Mouse (Mus musculus): ENCODE measurements around the gene Camp. TPM values are rescaled to one million over a fixed set of nuclear protein-coding genes. Genes with fewer than 3 reads are reported as not detected.
"Not testable (repeated sequence)": the region's sequence is repeated elsewhere in the genome, so short reads cannot be mapped to it uniquely, and the experiment has no call there.

Camp gene
- polyA plus RNA-seq, 1 experiment: not detected

DNA sequence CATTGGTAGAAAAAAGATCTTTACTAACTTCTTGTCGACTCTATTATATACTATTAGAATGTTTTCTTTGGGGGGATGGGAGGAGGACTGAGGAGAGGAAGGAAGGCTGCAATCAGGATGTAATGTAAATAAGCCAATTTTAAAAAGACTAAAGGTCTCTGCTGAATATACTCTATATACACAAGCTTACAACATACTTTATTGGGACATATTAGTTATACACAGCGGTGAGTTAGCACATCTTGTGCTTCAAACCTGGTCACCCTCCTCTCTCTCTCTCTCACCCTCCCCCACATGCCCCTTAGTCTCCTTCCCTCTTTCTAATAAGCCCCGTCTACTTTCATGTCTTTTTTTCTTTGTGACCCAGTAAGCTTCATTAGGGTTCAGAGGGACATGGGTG lies 41.5 kb downstream of the Camp start:
- H3K4me3 ChIP-seq (ENCODE audit: insufficient read depth, low read length): no peak overlapping the region
- TF ChIP-seq CTCF (IDR thresholded peaks at IDR 0.05; ENCODE audit: low read depth, low read length) (no peak), POLR2A (IDR thresholded peaks at IDR 0.05; ENCODE audit: borderline replicate concordance, low read depth, low read length) (no peak)
- H3K4me1 ChIP-seq (ENCODE audit: control insufficient read depth, insufficient read depth, low read length): no peaks in the 10 kb centered on the region
- H3K27ac ChIP-seq (ENCODE audit: insufficient read depth, low read depth, low read length): no peak overlapping the region

DNA sequence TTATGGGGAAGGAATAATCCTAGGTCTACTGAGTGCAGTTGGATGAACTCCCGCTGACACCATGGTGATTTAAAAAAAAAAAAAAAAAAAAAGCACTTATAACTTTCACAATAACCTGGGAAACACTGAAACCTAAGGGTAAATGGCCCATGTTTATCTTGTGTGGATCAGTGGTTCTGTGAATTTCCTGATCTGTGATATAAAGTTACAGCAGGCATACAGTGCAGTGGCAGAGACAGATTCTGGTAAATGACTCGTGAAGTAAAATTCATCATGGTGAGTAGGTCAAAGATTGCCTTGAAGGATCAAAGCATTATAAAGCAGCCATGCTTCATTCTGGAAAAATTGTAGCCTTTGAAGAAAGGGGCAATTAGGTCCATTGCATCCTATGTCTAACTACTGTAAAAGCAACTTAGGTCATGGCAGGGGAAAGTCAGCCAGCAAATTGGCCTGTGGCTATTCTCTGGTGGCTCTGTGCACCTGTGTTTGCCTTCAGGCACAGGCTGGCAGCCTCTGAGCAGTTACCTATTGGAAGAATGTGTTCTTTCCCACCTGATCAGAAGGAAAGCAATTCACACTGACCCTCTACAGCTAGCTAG lies 42.6 kb downstream of the Camp start:
- Histone ChIP-seq H3K4me1 (ENCODE audit: control insufficient read depth, insufficient read depth, low read length) (no peaks in the 10 kb centered on the region), H3K27ac (ENCODE audit: insufficient read depth, low read depth, low read length) (no peak overlapping the region), H3K4me3 (ENCODE audit: insufficient read depth, low read length) (no peak overlapping the region)
- TF ChIP-seq CTCF (IDR thresholded peaks at IDR 0.05; ENCODE audit: low read depth, low read length) (no peak), POLR2A (IDR thresholded peaks at IDR 0.05; ENCODE audit: borderline replicate concordance, low read depth, low read length) (no peak)

DNA sequence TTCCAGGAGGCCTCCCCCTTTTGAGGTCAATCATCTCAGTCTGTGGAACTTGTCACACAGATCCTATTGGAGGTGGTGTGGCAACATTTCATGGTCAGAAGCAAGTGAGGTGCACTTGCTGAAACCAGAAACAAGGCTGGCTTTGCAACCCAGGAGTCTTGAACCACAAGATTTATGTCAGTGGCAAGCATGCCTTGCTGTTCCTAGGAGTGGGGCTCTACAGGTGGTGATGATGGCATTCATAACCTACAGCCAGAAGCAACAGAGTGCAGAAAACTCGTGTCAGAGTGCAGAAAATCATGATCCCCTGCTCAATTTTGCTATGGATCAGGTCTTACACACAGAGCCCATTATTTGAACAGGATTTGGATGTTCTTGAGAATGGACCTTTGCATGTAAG lies 43.2 kb downstream of the Camp start:
- no peak overlapping the region for H3K27ac ChIP-seq (ENCODE audit: insufficient read depth, low read depth, low read length)
- no peak for TF ChIP-seq CTCF (IDR thresholded peaks at IDR 0.05; ENCODE audit: low read depth, low read length)
- TF ChIP-seq POLR2A (IDR thresholded peaks at IDR 0.05; ENCODE audit: borderline replicate concordance, low read depth, low read length): no peak
- no peaks in the 10 kb centered on the region for H3K4me1 ChIP-seq (ENCODE audit: control insufficient read depth, insufficient read depth, low read length)
- H3K4me3 ChIP-seq (ENCODE audit: insufficient read depth, low read length): no peak overlapping the region

DNA sequence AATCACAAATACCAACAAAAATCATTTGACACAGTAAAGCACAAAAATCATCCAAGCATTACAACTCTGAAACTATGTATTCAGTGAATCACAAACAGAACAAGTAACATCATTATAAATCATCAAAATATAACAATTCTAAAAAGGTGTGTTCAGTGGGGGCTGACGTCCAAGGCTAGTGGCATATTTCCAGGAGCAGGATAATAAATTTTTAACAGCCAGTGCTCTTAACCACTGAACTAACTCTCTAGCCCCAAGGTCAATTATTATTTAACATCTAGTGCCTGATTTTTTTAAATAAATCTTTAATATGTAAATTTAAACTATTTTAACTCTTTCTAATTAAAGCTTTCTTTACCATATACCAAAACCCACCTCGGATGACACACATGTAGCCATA lies 43.8 kb downstream of the Camp start:
- H3K4me1 ChIP-seq (ENCODE audit: control insufficient read depth, insufficient read depth, low read length); H3K27ac ChIP-seq (ENCODE audit: insufficient read depth, low read depth, low read length); H3K4me3 ChIP-seq (ENCODE audit: insufficient read depth, low read length): not testable (repeated sequence)

DNA sequence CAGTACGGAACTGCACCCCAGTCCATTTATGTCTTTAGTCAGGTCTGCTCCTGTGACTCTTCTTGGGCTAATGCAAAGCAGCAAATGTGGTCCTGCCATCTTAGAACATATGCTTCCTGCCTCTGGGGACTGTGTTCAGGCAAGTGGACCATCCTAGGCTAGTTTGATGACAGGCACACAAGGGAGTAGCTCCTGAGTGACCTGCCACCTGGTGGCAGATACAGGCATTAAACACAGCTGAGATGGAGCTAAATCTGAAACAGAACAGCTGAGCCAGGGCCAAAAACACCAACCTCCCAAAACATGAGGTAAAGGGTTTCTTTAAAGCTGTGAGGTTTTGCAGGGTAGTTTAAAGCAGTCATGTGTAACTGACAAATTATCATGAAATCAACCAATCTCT lies 51.4 kb downstream of the Camp start:
- TF ChIP-seq POLR2A (IDR thresholded peaks at IDR 0.05; ENCODE audit: borderline replicate concordance, low read depth, low read length) (no peak), CTCF (IDR thresholded peaks at IDR 0.05; ENCODE audit: low read depth, low read length) (no peak)
- Histone ChIP-seq H3K4me1 (ENCODE audit: control insufficient read depth, insufficient read depth, low read length) (no peaks in the 10 kb centered on the region), H3K4me3 (ENCODE audit: insufficient read depth, low read length) (no peak overlapping the region), H3K27ac (ENCODE audit: insufficient read depth, low read depth, low read length) (no peak overlapping the region)

Other genes with a start within 250 kb of the Camp start
- not detected in 2 replicates for gene Fbxw24, start 223.6 kb downstream of the Camp start, polyA plus RNA-seq (2012; ENCODE audit: insufficient read depth, insufficient read length, missing spikeins)
- not detected in 2 replicates for gene Fbxw25, start 185.0 kb downstream of the Camp start, polyA plus RNA-seq (2012; ENCODE audit: insufficient read depth, insufficient read length, missing spikeins)
- not detected in 2 replicates for gene Fbxw18, start 146.9 kb downstream of the Camp start, polyA plus RNA-seq (2012; ENCODE audit: insufficient read depth, insufficient read length, missing spikeins)
- gene Fbxw26, start 103.5 kb downstream of the Camp start, polyA plus RNA-seq (2012; ENCODE audit: insufficient read depth, insufficient read length, missing spikeins): not detected in 2 replicates
- gene Fbxw27, start 58.9 kb downstream of the Camp start, polyA plus RNA-seq (2012; ENCODE audit: insufficient read depth, insufficient read length, missing spikeins): not detected in 2 replicates
- not detected in 2 replicates for gene Spink8, start 37.3 kb downstream of the Camp start, polyA plus RNA-seq (2012; ENCODE audit: insufficient read depth, insufficient read length, missing spikeins)
- 13.9 and 17.6 TPM in 2 replicates for gene Nme6, start 16.9 kb downstream of the Camp start, polyA plus RNA-seq (2012; ENCODE audit: insufficient read depth, insufficient read length, missing spikeins)
- 8.0 and 8.9 TPM in 2 replicates for gene Cdc25a, start 26.0 kb upstream of the Camp start, polyA plus RNA-seq (2012; ENCODE audit: insufficient read depth, insufficient read length, missing spikeins)
- gene Map4, start 81.8 kb upstream of the Camp start, polyA plus RNA-seq (2012; ENCODE audit: insufficient read depth, insufficient read length, missing spikeins): 60.7 and 66.0 TPM in 2 replicates